Mouse (Mus musculus) skeletal muscle tissue, postnatal 0 days (tissue): ENCODE measurements around the gene Syne4. TPM values are rescaled to one million over a fixed set of nuclear protein-coding genes. Genes with fewer than 3 reads are reported as not detected.

Experiments
- polyA plus RNA-seq: library from polyadenylated mRNA; unstranded; fragments of >200 nt; fragmentation: Nextera tagmentation; extraction: Ambion mirVana; gene quantifications from 2 replicates; pipeline ENCODE4 v1.2.1, GENCODE M21; 2015

Syne4 gene
- 4.4 and 5.0 TPM in 2 replicates for polyA plus RNA-seq

DNA sequence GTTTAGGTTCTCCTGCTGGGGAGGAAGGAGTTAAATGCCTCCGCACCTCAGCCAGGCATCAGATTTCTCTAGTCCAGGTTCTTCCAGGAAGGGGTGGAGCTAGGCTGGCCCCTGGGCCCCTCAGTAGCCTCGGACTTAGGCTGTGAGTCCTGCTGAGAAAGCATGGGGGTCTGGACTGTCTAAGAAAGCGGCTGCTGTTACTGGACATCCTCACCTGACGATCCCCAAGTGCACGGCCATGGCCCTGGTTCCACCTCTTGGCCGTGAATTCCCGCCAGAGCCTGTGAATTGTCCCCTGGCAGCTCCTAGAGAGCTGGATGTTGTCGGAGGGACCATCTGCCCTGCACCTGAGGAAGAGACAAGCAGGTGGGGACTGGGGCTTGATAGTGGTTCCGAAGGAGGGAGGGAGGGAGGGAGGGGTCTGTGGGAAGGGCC, at the start of gene Syne4:
Gene Syne4, plus strand, starts transcription at position 87 of the 435 bp plus-strand sequence.

GRCm38 (mm10) chr7:30279951-30280669, 34.5 kb upstream of the Syne4 start, which contains the start of the genes Thap8 and Wdr62:
Thap8 (plus strand) TSS chr7:30280094.
Wdr62 (minus strand) TSS chr7:30280419.

DNA sequence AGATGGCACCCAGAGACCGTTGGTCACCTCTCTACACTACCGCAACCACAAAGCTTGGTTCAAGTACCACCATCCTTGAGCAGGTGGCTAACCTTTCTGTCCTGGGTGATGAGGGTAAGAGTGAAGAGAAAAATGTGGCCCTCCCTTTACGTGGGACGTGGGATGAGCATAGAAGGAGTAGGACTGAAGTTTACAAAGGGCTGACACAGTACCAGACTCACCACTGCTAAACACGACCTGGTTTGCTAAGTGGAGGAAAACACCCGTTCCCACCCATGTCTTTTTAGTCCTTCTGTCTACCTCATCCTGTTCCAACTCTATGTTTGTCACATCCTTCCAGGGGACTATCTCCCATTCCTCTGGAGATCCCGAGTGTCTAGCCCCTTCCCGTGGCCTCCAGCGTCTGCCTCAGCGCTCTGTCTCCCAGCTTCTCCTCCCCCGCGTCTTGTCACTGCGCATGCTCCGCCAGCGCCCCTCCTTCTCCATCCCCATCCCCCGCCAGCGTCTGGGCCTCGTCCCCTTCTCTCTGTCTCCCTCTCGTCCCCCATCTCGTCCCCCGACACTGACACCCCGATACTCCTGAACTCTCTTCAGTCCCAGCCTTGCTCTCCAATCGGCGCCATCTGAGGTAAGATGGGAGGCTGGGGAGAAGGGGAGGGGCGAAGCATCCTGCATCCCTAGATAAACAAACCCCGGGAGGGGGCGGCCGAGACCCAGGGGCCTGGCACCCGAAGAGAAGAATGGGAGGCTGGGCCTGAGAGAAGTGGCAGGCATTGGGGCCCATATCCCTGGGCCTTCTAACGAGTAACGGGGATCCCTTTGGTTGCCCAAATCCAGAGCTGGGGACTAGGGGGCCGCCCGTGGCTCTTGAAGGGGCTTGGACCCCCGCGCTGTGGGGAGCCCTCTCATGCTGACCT, 23.1 kb upstream of the Syne4 start, which contains the start of gene Clip3:
Gene Clip3, plus strand, starts transcription at position 514 of the 917 bp plus-strand sequence.

DNA sequence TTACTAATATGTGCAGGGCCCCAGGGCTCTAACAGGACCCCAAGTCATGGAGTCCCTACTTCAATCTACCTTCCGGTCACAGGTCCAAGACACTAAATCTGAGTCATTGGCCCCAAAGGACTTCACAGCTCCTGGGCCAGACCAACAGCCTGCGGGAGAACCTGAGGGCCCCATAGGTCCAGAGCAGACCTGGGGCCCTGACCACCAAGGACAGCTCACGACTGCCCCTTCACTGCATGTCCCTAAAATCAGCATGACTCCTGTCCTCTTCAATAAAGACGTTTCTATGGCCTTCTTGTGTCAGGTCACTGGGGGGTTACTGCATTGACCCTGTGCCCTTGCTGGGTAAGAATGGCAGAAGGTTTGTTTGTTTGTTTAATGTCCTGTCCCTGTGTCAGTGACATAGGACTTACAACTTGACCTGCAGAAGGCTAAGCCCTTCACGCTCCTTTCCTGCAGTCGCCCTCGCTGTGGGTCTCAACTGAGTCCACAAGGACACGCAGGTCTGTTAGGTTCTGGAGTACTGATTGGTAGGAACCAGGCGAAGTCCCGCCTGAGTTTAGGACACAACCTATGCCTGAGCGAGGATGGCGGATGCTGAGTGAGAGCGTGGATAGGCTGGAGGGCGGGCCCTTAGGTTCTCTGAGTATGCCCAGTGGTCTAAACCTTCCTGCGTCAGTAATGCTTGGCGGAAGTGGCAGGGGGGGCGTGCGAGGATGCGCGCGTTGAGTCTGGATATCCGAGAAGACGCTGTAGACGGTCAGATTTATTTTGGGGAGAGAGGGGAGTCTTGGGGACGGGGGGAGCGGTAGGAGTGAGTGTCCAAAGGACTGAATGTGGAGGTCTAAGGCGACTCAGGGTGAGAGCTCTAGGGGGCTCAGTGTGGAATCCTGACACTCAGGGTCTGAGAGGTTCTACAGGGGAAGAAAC, 6.3 kb upstream of the Syne4 start, which contains the start of gene Alkbh6:
Gene Alkbh6, plus strand, starts transcription at position 642 of the 930 bp plus-strand sequence.

GRCm38 (mm10) chr7:30321539-30322284, 7.1 kb downstream of the Syne4 start, which contains the start of gene E130208F15Rik:
E130208F15Rik (plus strand) TSS chr7:30321740.

GRCm38 (mm10) chr7:30323795-30324194, 9.2 kb downstream of the Syne4 start, which contains the start of gene Sdhaf1:
Sdhaf1 (minus strand) TSS chr7:30323895.

DNA sequence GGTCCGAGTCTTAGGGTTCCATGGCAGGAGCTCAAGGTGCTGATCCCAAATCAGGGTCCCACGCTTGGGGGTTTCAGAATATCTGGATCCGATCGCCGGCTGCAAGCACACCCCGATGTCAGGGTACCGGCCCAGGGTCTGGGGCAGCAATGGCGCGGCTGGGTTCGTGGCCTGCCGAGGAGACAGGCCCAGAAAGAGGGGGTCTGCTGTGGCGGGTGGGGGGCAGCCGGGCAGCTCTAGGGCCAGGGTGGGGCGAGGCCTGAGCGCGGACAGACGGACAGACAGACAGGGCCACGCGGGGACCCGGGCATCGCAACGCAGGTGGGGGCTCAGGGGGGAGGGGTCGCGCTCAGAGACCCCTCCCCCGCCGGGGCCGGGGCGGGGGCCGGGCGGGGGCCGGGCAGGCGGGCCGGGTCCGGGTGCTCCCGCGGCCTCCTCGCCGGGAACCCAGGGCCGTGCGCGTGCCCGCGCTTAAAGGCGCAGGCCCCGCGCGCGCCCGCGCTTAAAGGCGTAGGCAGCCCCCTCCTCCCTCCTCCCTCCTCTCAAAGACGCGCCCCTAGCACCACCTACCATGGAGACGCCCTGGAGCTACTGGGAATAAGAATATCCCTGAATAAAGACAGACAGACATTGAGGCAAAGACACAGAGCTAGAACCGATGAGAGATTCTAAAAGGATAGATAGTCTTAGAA, 48.2 kb downstream of the Syne4 start, which contains the start of gene Lrfn3:
Gene Lrfn3, minus strand, starts transcription at position 121 of the 692 bp plus-strand sequence.

Other genes starting within 250 kb of the Syne4 start
- gene Zfp82, start 241.9 kb upstream of the Syne4 start, polyA plus RNA-seq = 4.1 and 5.1 TPM in 2 replicates
- gene Gm26920, start 224.4 kb upstream of the Syne4 start, polyA plus RNA-seq = 0.23 TPM in 1 of 2 replicates, not detected in the other
- 5.4 TPM in 2 replicates for gene Zfp566, start 224.3 kb upstream of the Syne4 start, polyA plus RNA-seq
- 51.2 and 53.2 TPM in 2 replicates for gene Zfp260, start 220.0 kb upstream of the Syne4 start, polyA plus RNA-seq
- 3.3 and 3.8 TPM in 2 replicates for gene Zfp382, start 192.9 kb upstream of the Syne4 start, polyA plus RNA-seq
- 5.1 and 6.2 TPM in 2 replicates for gene Zfp146, start 145.1 kb upstream of the Syne4 start, polyA plus RNA-seq
- gene Cox7a1, start 130.7 kb upstream of the Syne4 start, polyA plus RNA-seq = 300 and 438 TPM in 2 replicates
- 81.5 and 93.6 TPM in 2 replicates for gene Capns1, start 116.0 kb upstream of the Syne4 start, polyA plus RNA-seq
- 125 and 135 TPM in 2 replicates for gene Polr2i, start 82.9 kb upstream of the Syne4 start, polyA plus RNA-seq
- gene Tbcb, start 82.5 kb upstream of the Syne4 start, polyA plus RNA-seq = 84.9 and 101 TPM in 2 replicates
- 1.5 and 1.8 TPM in 2 replicates for gene Ovol3, start 79.1 kb upstream of the Syne4 start, polyA plus RNA-seq
- 0.44 and 0.58 TPM in 2 replicates for gene Thap8, start 34.7 kb upstream of the Syne4 start, polyA plus RNA-seq
- gene Wdr62, start 34.4 kb upstream of the Syne4 start, polyA plus RNA-seq = 2.5 and 3.6 TPM in 2 replicates
- gene Clip3, start 23.1 kb upstream of the Syne4 start, polyA plus RNA-seq = 10.4 and 11.7 TPM in 2 replicates
- gene Alkbh6, start 6.1 kb upstream of the Syne4 start, polyA plus RNA-seq = 47.9 and 48.6 TPM in 2 replicates
- 1.6 TPM in 1 of 2 replicates, not detected in the other for gene E130208F15Rik, start 6.9 kb downstream of the Syne4 start, polyA plus RNA-seq
- 19.2 and 19.3 TPM in 2 replicates for gene Sdhaf1, start 9.1 kb downstream of the Syne4 start, polyA plus RNA-seq
- gene Lrfn3, start 48.0 kb downstream of the Syne4 start, polyA plus RNA-seq = 1.1 TPM in 2 replicates
- 68.8 and 91.3 TPM in 2 replicates for gene Tyrobp, start 99.0 kb downstream of the Syne4 start, polyA plus RNA-seq
- 2.9 and 3.6 TPM in 2 replicates for gene Hcst, start 105.0 kb downstream of the Syne4 start, polyA plus RNA-seq
- gene Nfkbid, start 106.9 kb downstream of the Syne4 start, polyA plus RNA-seq = 0.27 and 0.44 TPM in 2 replicates
- 2.2 and 2.6 TPM in 2 replicates for gene Aplp1, start 130.7 kb downstream of the Syne4 start, polyA plus RNA-seq
- 0.09 and 0.23 TPM in 2 replicates for gene Kirrel2, start 142.9 kb downstream of the Syne4 start, polyA plus RNA-seq
- 0.10 TPM in 1 of 2 replicates, not detected in the other for gene Nphs1, start 143.5 kb downstream of the Syne4 start, polyA plus RNA-seq
- 0.07 TPM in 1 of 2 replicates, not detected in the other for gene Prodh2, start 178.8 kb downstream of the Syne4 start, polyA plus RNA-seq
- 1.6 and 1.7 TPM in 2 replicates for gene Arhgap33, start 220.3 kb downstream of the Syne4 start, polyA plus RNA-seq
- gene Hspb6, start 237.4 kb downstream of the Syne4 start, polyA plus RNA-seq = 249 and 337 TPM in 2 replicates
- 3.3 TPM in 2 replicates for gene Proser3, start 237.5 kb downstream of the Syne4 start, polyA plus RNA-seq
- 27.5 and 27.9 TPM in 2 replicates for gene Lin37, start 245.0 kb downstream of the Syne4 start, polyA plus RNA-seq
- 84.5 and 85.4 TPM in 2 replicates for gene U2af1l4, start 248.5 kb downstream of the Syne4 start, polyA plus RNA-seq
- 3.2 and 3.3 TPM in 2 replicates for gene Gm49396, start 248.5 kb downstream of the Syne4 start, polyA plus RNA-seq
- 120 and 135 TPM in 2 replicates for gene Psenen, start 248.8 kb downstream of the Syne4 start, polyA plus RNA-seq